Mouse (Mus musculus) kidney, postnatal 0 days (tissue): ENCODE measurements around the gene Tprn. TPM values are rescaled to one million over a fixed set of nuclear protein-coding genes. Genes with fewer than 3 reads are reported as not detected.

Experiments
- ATAC-seq: fragments of 200-750 bp; cut with Nextera tagmentation; replicated peaks from 2 replicates; pipeline ENCODE4 v1.8.0; 2017; ENCODE audit warnings: low read depth, moderate number of reproducible peaks, moderate TSS enrichment, moderate library complexity; ENCODE audit not compliant: low FRiP score
- DNase-seq: peaks from one replicate; pipeline ENCODE4 v3.0.0-alpha.2; 2016; ENCODE audit warnings: low spot score
- H3K27ac ChIP-seq: fragments of 300-500 bp; sonication (generic); 2 replicates; pipeline ENCODE4 v1.5.1; 2014; ENCODE audit warnings: mild to moderate bottlenecking
- H3K27me3 ChIP-seq: fragments of 300-500 bp; sonication (generic); 2 replicates; pipeline ENCODE4 v1.6.1; 2014; ENCODE audit warnings: low read length, mixed read lengths; ENCODE audit not compliant: insufficient read depth
- H3K36me3 ChIP-seq: fragments of 300-500 bp; sonication (generic); 2 replicates; pipeline ENCODE4 v1.6.1; 2014; ENCODE audit warnings: low read length, mixed read lengths; ENCODE audit not compliant: insufficient read depth
- H3K4me1 ChIP-seq: fragments of 300-500 bp; sonication (generic); replicated peaks from 2 replicates; pipeline ENCODE4 v1.6.1; 2014; ENCODE audit warnings: antibody characterized with exemption, low read length, mixed read lengths; ENCODE audit not compliant: insufficient read depth
- H3K4me2 ChIP-seq: fragments of 300-500 bp; sonication (generic); 2 replicates; pipeline ENCODE4 v1.6.1; 2014; ENCODE audit warnings: mild to moderate bottlenecking, low read length, moderate library complexity, mixed read lengths
- H3K4me3 ChIP-seq: fragments of 300-500 bp; sonication (generic); replicated peaks from 2 replicates; pipeline ENCODE4 v1.5.1; 2014; ENCODE audit warnings: low read depth, low read length
- H3K9ac ChIP-seq: fragments of 300-500 bp; sonication (generic); 2 replicates; pipeline ENCODE4 v1.6.1; 2014; ENCODE audit warnings: low read depth, low read length
- H3K9me3 ChIP-seq: fragments of 300-500 bp; sonication (generic); replicated peaks from 2 replicates; pipeline ENCODE4 v1.6.1; 2016; ENCODE audit warnings: low read length, inconsistent platforms, mixed read lengths
- CTCF ChIP-seq: IDR thresholded peaks from 2 replicates; pipeline ENCODE4 v1.5.1; 2016; ENCODE audit warnings: antibody characterized with exemption, low read depth, mild to moderate bottlenecking, moderate library complexity
- WGBS: fragments of 180-500 bp; shearing (Covaris S2); extraction: QIAGEN DNeasy Blood & Tissue Kit; methylation state at CpG from one replicate; pipeline ENCODE4 v1.1.7; 2014; 5-methylcytosine and 5-hydroxymethylcytosine counted together
- polyA plus RNA-seq: library from polyadenylated mRNA; unstranded; fragments of >200 nt; fragmentation: Nextera tagmentation; extraction: Ambion mirVana; gene quantifications from 2 replicates; pipeline ENCODE4 v1.2.1, GENCODE M21; 2015

Gene Tprn
- polyA plus RNA-seq, 1 experiment from 2014 or later = 17.1 TPM

DNA sequence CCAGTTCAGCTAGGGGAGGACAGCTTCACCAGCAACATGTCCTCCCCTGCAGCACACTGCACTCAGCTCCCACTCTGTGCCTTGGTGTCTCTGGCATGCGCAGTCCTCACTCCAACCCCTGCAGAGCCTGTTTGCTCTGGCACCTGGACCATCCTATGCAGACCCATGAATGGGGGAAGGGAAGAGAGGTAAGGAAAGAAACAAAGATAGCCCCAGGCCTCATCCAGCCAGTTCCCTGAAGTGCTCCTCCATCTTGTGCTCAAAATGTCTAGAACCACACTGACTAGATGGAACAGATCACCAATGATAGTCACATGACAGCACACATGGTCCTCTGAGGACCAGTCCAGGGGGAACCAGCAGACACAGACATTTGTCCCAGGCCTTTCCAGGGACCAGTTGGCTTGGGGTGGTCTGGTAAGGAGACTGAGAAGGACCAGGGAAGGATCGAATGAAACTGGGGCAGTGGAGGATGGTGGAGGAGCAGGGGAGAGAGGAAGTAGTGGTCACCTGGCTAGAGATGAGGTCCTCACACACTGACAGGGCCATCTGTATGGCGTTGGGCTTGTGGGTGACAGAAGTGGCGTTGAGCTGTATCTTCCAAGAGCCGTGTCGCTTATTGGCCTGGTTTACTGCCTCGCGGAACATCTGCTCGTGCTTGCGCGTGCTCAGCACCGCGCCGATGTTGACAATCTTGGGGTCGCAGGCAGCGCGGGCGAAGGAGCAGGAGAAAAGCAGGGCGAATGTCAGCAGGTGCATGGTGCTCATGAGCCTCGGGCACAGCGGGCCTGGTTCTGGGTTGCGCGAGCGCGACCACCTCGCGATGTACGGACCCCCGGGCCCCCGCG lies 55.9 kb downstream of the Tprn start:
- H3K4me1 ChIP-seq = peaks cover 7% of the 10 kb centered on the region; the same call in 1 of the 2 replicates
- DNase-seq (no peak), ATAC-seq (no peak)
- H3K9me3 ChIP-seq = no peaks in the 10 kb centered on the region
- WGBS = 5% methylated on average over 31 of the region's 31 CpGs
- no peak overlapping the region for H3K9ac ChIP-seq
- no peaks in the 10 kb centered on the region for H3K36me3 ChIP-seq
- peak overlapping the region; percentile 18 for H3K4me3 ChIP-seq
- peaks cover 16% of the 10 kb centered on the region for H3K27me3 ChIP-seq
- no peak overlapping the region for H3K27ac ChIP-seq
- H3K4me2 ChIP-seq = peak overlapping the region; percentile 49
- no peak for TF ChIP-seq CTCF

DNA sequence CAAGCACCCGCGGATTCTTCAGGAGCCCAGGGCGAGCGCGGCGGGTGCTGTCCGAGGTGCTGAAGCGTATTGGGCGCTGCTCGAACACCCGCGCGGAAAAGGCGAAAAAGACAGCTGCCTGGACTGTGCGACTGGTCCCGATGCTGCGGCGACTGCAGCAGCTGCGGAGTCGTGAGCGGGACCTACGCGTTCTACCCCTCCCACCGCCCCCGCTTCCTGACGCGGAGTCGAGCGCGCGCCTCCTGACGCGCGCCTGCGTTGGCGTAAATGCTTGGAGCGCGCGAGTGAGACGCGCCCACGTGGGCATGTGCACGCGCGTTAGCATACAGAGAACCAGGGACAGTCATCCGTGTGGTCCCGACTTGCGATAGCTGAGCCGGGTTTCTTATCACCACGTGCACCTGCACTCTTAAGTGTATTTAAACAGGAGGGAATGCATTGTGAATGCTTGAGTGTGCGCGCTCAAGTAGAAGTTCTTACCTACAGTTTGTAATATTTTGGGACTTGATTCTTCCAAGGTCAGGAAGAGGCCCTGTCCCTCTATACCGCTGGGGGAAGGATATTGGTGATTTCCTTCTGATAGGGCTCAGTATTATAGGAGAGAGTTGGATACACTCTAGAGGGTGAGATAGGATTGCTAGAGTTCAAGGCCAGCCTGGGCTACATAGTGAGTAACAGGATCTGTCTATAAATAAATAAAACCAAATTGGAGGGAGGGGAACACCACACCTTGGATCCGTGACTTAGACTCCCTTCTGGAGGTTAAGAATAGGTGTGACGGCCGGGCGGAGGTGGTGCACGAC lies 56.8 kb downstream of the Tprn start, which contains the start of gene Grin1:
Gene Grin1, minus strand, starts transcription at position 217 of the 803 bp plus-strand sequence.
- peak; percentile 68; the same call in 1 of the 2 replicates for ATAC-seq
- 10% methylated on average over 58 of the region's 58 CpGs for WGBS

More for the DNA sequence above, 56.8 kb downstream of the Tprn start, which contains the start of gene Grin1:
- no peaks in the 10 kb centered on the region for H3K36me3 ChIP-seq
- H3K27me3 ChIP-seq = peaks cover 11% of the 10 kb centered on the region
- peak within 1 kb of the TSS; percentile 49 for H3K4me2 ChIP-seq
- TF ChIP-seq CTCF = no peak
- no peaks in the 10 kb centered on the region for H3K9me3 ChIP-seq
- H3K9ac ChIP-seq = no peak within 1 kb of the TSS
- peaks cover 7% of the 10 kb centered on the region; the same call in 1 of the 2 replicates for H3K4me1 ChIP-seq
- H3K4me3 ChIP-seq = peak within 1 kb of the TSS; percentile 18
- H3K27ac ChIP-seq = no peak within 1 kb of the TSS
- peak; percentile 71 for DNase-seq

Other genes starting within 250 kb of the Tprn start
- gene Nsmf, start 208.3 kb upstream of the Tprn start, polyA plus RNA-seq = 71.0 and 74.6 TPM in 2 replicates
- gene Entpd8, start 182.3 kb upstream of the Tprn start, polyA plus RNA-seq = 6.2 TPM in 2 replicates
- gene Noxa1, start 167.5 kb upstream of the Tprn start, polyA plus RNA-seq = 0.41 and 0.43 TPM in 2 replicates
- gene Nrarp, start 81.9 kb upstream of the Tprn start, polyA plus RNA-seq = 19.9 and 21.6 TPM in 2 replicates
- 10.8 and 12.0 TPM in 2 replicates for gene Tor4a, start 65.7 kb upstream of the Tprn start, polyA plus RNA-seq
- 74.0 and 82.3 TPM in 2 replicates for gene Nelfb, start 51.1 kb upstream of the Tprn start, polyA plus RNA-seq
- 0.29 and 0.43 TPM in 2 replicates for gene Stpg3, start 48.0 kb upstream of the Tprn start, polyA plus RNA-seq
- 0.28 and 0.62 TPM in 2 replicates for gene Fam166a, start 43.9 kb upstream of the Tprn start, polyA plus RNA-seq
- 339 and 384 TPM in 2 replicates for gene Tubb4b, start 37.9 kb upstream of the Tprn start, polyA plus RNA-seq
- gene Slc34a3, start 28.3 kb upstream of the Tprn start, polyA plus RNA-seq = 1.5 and 1.6 TPM in 2 replicates
- 0.16 and 0.28 TPM in 2 replicates for gene Rnf224, start 25.8 kb upstream of the Tprn start, polyA plus RNA-seq
- gene Rnf208, start 20.4 kb upstream of the Tprn start, polyA plus RNA-seq = 24.2 and 27.4 TPM in 2 replicates
- 0.61 and 0.75 TPM in 2 replicates for gene Cysrt1, start 20.2 kb upstream of the Tprn start, polyA plus RNA-seq
- 2.7 and 3.7 TPM in 2 replicates for gene AL732309.1, start 15.8 kb upstream of the Tprn start, polyA plus RNA-seq
- gene Tmem203, start 7.2 kb upstream of the Tprn start, polyA plus RNA-seq = 42.6 and 46.7 TPM in 2 replicates
- 172 TPM in 2 replicates for gene Ssna1, start 9.8 kb downstream of the Tprn start, polyA plus RNA-seq
- gene Anapc2, start 9.9 kb downstream of the Tprn start, polyA plus RNA-seq = 79.4 and 84.0 TPM in 2 replicates
- not detected in 2 replicates for gene Tmem210, start 25.5 kb downstream of the Tprn start, polyA plus RNA-seq
- gene Lrrc26, start 27.3 kb downstream of the Tprn start, polyA plus RNA-seq = 0.29 and 0.48 TPM in 2 replicates
- 0.58 and 0.66 TPM in 2 replicates for gene Grin1, start 56.6 kb downstream of the Tprn start, polyA plus RNA-seq
- 57.9 and 59.6 TPM in 2 replicates for gene Man1b1, start 69.7 kb downstream of the Tprn start, polyA plus RNA-seq
- gene Dpp7, start 93.7 kb downstream of the Tprn start, polyA plus RNA-seq = 28.5 and 31.5 TPM in 2 replicates
- 80.5 and 92.8 TPM in 2 replicates for gene Uap1l1, start 103.1 kb downstream of the Tprn start, polyA plus RNA-seq
- 17.9 and 19.3 TPM in 2 replicates for gene Sapcd2, start 109.7 kb downstream of the Tprn start, polyA plus RNA-seq
- gene Entpd2, start 133.3 kb downstream of the Tprn start, polyA plus RNA-seq = 6.9 and 7.8 TPM in 2 replicates
- 43.9 and 49.9 TPM in 2 replicates for gene Npdc1, start 136.7 kb downstream of the Tprn start, polyA plus RNA-seq
- 0.06 TPM in 1 of 2 replicates, not detected in the other for gene Fut7, start 160.6 kb downstream of the Tprn start, polyA plus RNA-seq
- 9.7 and 9.8 TPM in 2 replicates for gene Abca2, start 166.1 kb downstream of the Tprn start, polyA plus RNA-seq
- 7.7 and 10.3 TPM in 2 replicates for gene Clic3, start 194.2 kb downstream of the Tprn start, polyA plus RNA-seq
- gene Paxx, start 198.5 kb downstream of the Tprn start, polyA plus RNA-seq = 42.0 and 45.0 TPM in 2 replicates
- 11.5 and 13.1 TPM in 2 replicates for gene Ptgds, start 207.4 kb downstream of the Tprn start, polyA plus RNA-seq
- not detected in 2 replicates for gene Lcn12, start 231.3 kb downstream of the Tprn start, polyA plus RNA-seq
- gene Fbxw5, start 238.1 kb downstream of the Tprn start, polyA plus RNA-seq = 65.7 and 71.1 TPM in 2 replicates
- gene C8g, start 239.1 kb downstream of the Tprn start, polyA plus RNA-seq = 7.9 and 9.6 TPM in 2 replicates